Mouse (Mus musculus) forebrain, embryonic 12.5 days (tissue): Measurements from ENCODE around the gene Hnrnpa0. TPM values are rescaled to one million over a fixed set of nuclear protein-coding genes. Genes with fewer than 3 reads are reported as not detected.

Source experiments
- ATAC-seq: fragments of 200-750 bp; cut with Nextera tagmentation; 2 replicates; pipeline ENCODE4 v1.8.0; 2017; ENCODE audit warnings: moderate TSS enrichment; ENCODE audit not compliant: low FRiP score
- H3K27ac ChIP-seq: fragments of 300-500 bp; sonication (generic); 2 replicates; pipeline ENCODE4 v1.5.1; 2016; ENCODE audit warnings: mild to moderate bottlenecking
- H3K27me3 ChIP-seq: fragments of 300-500 bp; sonication (generic); 2 replicates; pipeline ENCODE4 v1.6.1; 2016; ENCODE audit warnings: mild to moderate bottlenecking
- H3K36me3 ChIP-seq: fragments of 300-500 bp; sonication (generic); replicated peaks from 2 replicates; pipeline ENCODE4 v1.6.1; 2016; ENCODE audit warnings: mild to moderate bottlenecking
- H3K4me1 ChIP-seq: fragments of 300-500 bp; sonication (generic); 2 replicates; pipeline ENCODE4 v1.6.1; 2016
- H3K4me2 ChIP-seq: fragments of 300-500 bp; sonication (generic); 2 replicates; pipeline ENCODE4 v1.6.1; 2016; ENCODE audit warnings: mild to moderate bottlenecking, moderate library complexity
- H3K4me3 ChIP-seq: fragments of 300-500 bp; sonication (generic); replicated peaks from 2 replicates; pipeline ENCODE4 v1.5.1; 2016; ENCODE audit warnings: mild to moderate bottlenecking
- H3K9ac ChIP-seq: fragments of 300-500 bp; sonication (generic); 2 replicates; pipeline ENCODE4 v1.6.1; 2016; ENCODE audit warnings: mild to moderate bottlenecking
- H3K9me3 ChIP-seq: fragments of 300-500 bp; sonication (generic); 2 replicates; pipeline ENCODE4 v1.6.1; 2016
- WGBS: fragments of 180-500 bp; shearing (Covaris S2); methylation state at CpG from one replicate; pipeline ENCODE4 v1.1.7; 2016; 5-methylcytosine and 5-hydroxymethylcytosine counted together
- polyA plus RNA-seq: library from polyadenylated mRNA; unstranded; fragments of >200 nt; fragmentation: Nextera tagmentation; extraction: Ambion mirVana; gene quantifications from 2 replicates; pipeline ENCODE4 v1.2.1, GENCODE M21; 2016

Hnrnpa0 gene
- 69.5 and 75.3 TPM in 2 replicates for polyA plus RNA-seq

- Histone ChIP-seq H3K9me3 (no peaks in the 10 kb centered on the region), H3K4me3 (peak within 1 kb of the TSS; percentile 99), H3K4me2 (peak within 1 kb of the TSS; percentile 75), H3K27ac (peak within 1 kb of the TSS; percentile 100), H3K27me3 (no peaks in the 10 kb centered on the region), H3K9ac (peak within 1 kb of the TSS; percentile 100), H3K36me3 (peaks cover 8% of the 10 kb centered on the region), H3K4me1 (peaks cover 33% of the 10 kb centered on the region)
- WGBS = 0% methylated on average over 46 of the region's 62 CpGs
- ATAC-seq = peak; percentile 97
Measured at GRCm38 (mm10) chr13:58128396-58128767, at the start of gene Hnrnpa0. TSS of gene Hnrnpa0 (minus strand) at chr13:58128556.

DNA sequence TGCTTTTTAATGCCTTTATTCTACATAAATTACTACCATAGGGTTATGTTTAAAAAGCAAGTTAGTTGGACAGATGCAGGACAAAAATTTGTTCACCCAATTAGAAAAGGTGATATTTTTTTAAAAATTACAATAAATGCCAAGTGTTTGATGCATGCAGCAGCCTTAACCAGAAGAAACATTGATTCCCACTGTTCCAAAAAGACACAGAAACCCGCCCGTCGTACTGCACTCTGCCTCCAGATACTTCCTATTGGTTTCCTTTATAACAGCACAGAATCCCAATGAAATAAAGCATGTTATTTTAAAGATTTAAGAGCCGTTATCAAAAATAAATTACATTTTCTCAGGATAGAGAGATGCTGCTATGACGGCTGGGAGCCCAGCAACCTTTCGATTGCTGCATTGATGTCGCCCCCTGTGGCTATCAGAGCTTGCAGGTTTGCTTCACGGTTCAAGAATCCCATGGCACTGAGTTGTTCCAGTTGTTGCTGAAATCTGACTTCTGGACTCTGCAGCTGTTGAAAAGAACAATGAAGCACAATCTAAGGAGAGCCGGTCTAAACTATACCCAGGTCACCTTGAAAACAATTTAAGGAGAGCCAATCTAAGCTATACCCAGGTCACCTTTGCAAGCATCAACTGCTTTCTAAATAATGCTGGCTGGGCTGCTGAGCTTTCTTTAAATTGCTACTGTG is 49.3 kb upstream of the Hnrnpa0 start:
- Histone ChIP-seq H3K4me2 (no peak overlapping the region), H3K36me3 (peaks cover 70% of the 10 kb centered on the region), H3K9me3 (no peaks in the 10 kb centered on the region), H3K9ac (no peak overlapping the region), H3K27ac (no peak overlapping the region), H3K4me3 (no peak overlapping the region), H3K4me1 (no peaks in the 10 kb centered on the region), H3K27me3 (no peaks in the 10 kb centered on the region)
- ATAC-seq = no peak
- WGBS = 94% methylated on average over 9 of the region's 9 CpGs

DNA sequence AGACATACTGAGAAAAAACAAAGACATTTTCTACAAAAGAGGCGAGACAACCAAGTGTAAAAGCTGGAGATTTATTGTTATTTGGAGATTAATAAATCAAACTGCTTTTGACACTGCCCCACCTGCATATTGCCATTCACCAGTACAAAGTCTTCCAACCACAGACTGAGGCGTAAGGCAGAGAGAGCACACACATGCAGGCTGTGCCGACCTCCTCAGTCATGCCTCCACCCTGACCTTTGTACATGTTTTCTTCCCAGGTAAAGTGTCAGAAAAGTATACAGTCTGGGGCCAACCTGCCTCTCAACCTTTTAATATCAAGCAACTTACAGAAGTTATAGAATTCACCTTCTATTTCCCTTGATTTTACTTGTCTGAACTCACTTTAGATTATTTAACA is 47.7 kb upstream of the Hnrnpa0 start:
- Histone ChIP-seq H3K9me3 (no peaks in the 10 kb centered on the region), H3K27ac (no peak overlapping the region), H3K4me2 (no peak overlapping the region), H3K36me3 (peaks cover 65% of the 10 kb centered on the region), H3K27me3 (no peaks in the 10 kb centered on the region), H3K4me3 (no peak overlapping the region), H3K4me1 (no peaks in the 10 kb centered on the region), H3K9ac (no peak overlapping the region)
- WGBS = 96% methylated on average over 3 of the region's 3 CpGs
- ATAC-seq = no peak

GRCm38 (mm10) chr13:58168119-58168518 is 39.8 kb upstream of the Hnrnpa0 start:
- H3K36me3 ChIP-seq = peaks cover 22% of the 10 kb centered on the region
- no peak overlapping the region for H3K9ac ChIP-seq
- no peak overlapping the region for H3K4me2 ChIP-seq
- no peak overlapping the region for H3K27ac ChIP-seq
- H3K27me3 ChIP-seq = no peaks in the 10 kb centered on the region
- ATAC-seq = no peak
- no peak overlapping the region for H3K4me3 ChIP-seq
- no peaks in the 10 kb centered on the region for H3K9me3 ChIP-seq
- H3K4me1 ChIP-seq = peaks cover 6% of the 10 kb centered on the region; the same call in 1 of the 2 replicates

DNA sequence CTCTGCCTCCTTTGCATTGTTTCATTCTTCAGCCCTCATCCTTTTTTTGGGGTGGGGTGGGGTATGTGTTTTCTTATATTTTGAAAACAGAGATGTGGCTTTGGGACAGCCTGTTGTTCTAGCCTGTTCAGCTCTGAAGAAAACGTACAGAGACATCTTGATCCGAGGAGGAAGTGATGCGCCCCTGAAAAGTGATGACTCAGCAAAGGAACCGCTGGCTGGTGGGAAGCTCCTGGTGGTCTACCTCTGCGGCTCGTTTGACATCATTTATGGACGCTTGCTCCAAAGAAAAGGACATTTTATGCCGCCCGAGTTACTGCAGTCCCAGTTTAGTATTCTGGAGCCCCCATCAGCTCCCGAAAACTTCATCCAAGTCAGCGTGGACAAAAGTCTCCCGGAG is 35.0 kb upstream of the Hnrnpa0 start:
- no peak overlapping the region for H3K9ac ChIP-seq
- no peaks in the 10 kb centered on the region for H3K27me3 ChIP-seq
- ATAC-seq = no peak
- H3K4me3 ChIP-seq = no peak overlapping the region
- no peak overlapping the region for H3K4me2 ChIP-seq
- H3K36me3 ChIP-seq = peaks cover 43% of the 10 kb centered on the region
- 0 out of 2 replicates have a peak, but pooled peaks cover 2% of the 10 kb centered on the region for H3K9me3 ChIP-seq
- no peak overlapping the region for H3K27ac ChIP-seq
- H3K4me1 ChIP-seq = peaks cover 7% of the 10 kb centered on the region
- 95% methylated on average over 12 of the region's 12 CpGs for WGBS

DNA sequence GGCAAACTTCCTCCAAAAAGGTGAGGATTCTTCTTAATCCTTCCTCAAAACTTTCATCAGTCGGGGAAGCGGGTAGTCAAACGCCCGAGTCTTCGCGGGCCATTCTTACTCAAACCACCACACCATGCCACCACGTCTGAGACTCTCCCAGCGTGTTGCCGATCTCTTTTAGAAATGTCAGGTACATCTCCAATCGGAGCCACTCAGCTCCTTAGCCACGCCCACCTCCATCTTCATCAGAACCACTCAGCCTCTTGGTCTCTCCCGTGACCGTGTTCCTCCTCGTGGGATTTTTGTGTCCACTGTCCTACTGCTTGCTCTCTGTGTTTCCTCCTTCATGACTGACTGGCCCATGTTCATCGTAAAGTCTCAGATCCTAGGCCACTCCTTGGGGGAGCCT is 32.4 kb upstream of the Hnrnpa0 start:
- no peak overlapping the region for H3K27ac ChIP-seq
- WGBS = 94% methylated on average over 15 of the region's 15 CpGs
- no peak overlapping the region for H3K4me3 ChIP-seq
- H3K27me3 ChIP-seq = no peaks in the 10 kb centered on the region
- no peak overlapping the region for H3K9ac ChIP-seq
- no peak for ATAC-seq
- no peak overlapping the region for H3K4me2 ChIP-seq
- H3K9me3 ChIP-seq = 0 out of 2 replicates have a peak, but pooled peaks cover 2% of the 10 kb centered on the region
- peaks cover 43% of the 10 kb centered on the region for H3K36me3 ChIP-seq
- H3K4me1 ChIP-seq = peaks cover 16% of the 10 kb centered on the region

- Histone ChIP-seq H3K4me3 (peak overlapping the region; percentile 86), H3K27ac (peak overlapping the region; percentile 54), H3K9me3 (0 out of 2 replicates have a peak, but pooled peaks cover 2% of the 10 kb centered on the region), H3K36me3 (peaks cover 32% of the 10 kb centered on the region), H3K9ac (peak overlapping the region; percentile 82), H3K27me3 (no peaks in the 10 kb centered on the region), H3K4me1 (peaks cover 16% of the 10 kb centered on the region), H3K4me2 (peak overlapping the region; percentile 94)
- ATAC-seq = peak; percentile 72
- WGBS = 12% methylated on average over 16 of the region's 16 CpGs
Measured at GRCm38 (mm10) chr13:58158099-58158912, 29.9 kb upstream of the Hnrnpa0 start.

- Histone ChIP-seq H3K9me3 (0 out of 2 replicates have a peak, but pooled peaks cover 2% of the 10 kb centered on the region), H3K9ac (peak within 1 kb of the TSS; percentile 82), H3K27ac (peak within 1 kb of the TSS; percentile 54), H3K4me1 (peaks cover 16% of the 10 kb centered on the region), H3K27me3 (no peaks in the 10 kb centered on the region), H3K4me2 (peak within 1 kb of the TSS; percentile 94), H3K36me3 (peaks cover 27% of the 10 kb centered on the region), H3K4me3 (peak within 1 kb of the TSS; percentile 86)
- ATAC-seq = peak; percentile 91
- under 1% methylated on average over 30 of the region's 30 CpGs for WGBS
Measured at GRCm38 (mm10) chr13:58157447-58158098, 29.2 kb upstream of the Hnrnpa0 start, which contains the start of gene Idnk. TSS of gene Idnk (plus strand) at chr13:58157649.

GRCm38 (mm10) chr13:58157036-58157435 is 28.7 kb upstream of the Hnrnpa0 start:
- ATAC-seq = no peak

DNA sequence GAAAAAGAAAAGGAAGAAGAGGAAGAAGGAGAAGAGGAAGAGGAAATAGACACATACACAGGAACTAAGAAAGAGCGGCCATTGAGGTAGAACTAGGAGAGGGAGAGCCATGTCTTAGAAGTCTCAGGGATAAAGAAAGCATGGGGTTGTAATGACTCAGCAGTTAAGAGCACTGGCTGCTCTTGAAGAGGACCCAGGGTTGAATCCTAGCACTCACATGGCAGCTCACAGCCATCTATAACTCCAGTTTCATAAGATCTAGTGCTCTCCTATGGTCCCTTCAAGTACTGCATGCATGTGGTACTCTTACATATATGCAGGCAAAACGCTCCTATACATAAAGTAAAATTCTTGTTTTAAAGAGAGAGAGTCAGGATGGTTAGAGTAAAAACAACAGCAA is 27.7 kb upstream of the Hnrnpa0 start:
- H3K4me1 ChIP-seq = peaks cover 16% of the 10 kb centered on the region
- no peak for ATAC-seq
- 81% methylated on average over 2 of the region's 2 CpGs for WGBS
- H3K4me2 ChIP-seq = no peak overlapping the region
- H3K27ac ChIP-seq = no peak overlapping the region
- no peak overlapping the region for H3K4me3 ChIP-seq
- H3K27me3 ChIP-seq = no peaks in the 10 kb centered on the region
- H3K9me3 ChIP-seq = no peaks in the 10 kb centered on the region
- H3K9ac ChIP-seq = no peak overlapping the region
- peaks cover 13% of the 10 kb centered on the region for H3K36me3 ChIP-seq

More at GRCm38 (mm10) chr13:58157036-58157435, 28.7 kb upstream of the Hnrnpa0 start:
- H3K9me3 ChIP-seq = 0 out of 2 replicates have a peak, but pooled peaks cover 2% of the 10 kb centered on the region
- no peaks in the 10 kb centered on the region for H3K27me3 ChIP-seq
- H3K27ac ChIP-seq = no peak overlapping the region
- H3K4me3 ChIP-seq = peak overlapping the region; percentile 86
- 27% methylated on average over 8 of the region's 8 CpGs for WGBS
- H3K4me1 ChIP-seq = peaks cover 16% of the 10 kb centered on the region
- H3K4me2 ChIP-seq = peak overlapping the region; percentile 94
- H3K36me3 ChIP-seq = peaks cover 23% of the 10 kb centered on the region
- peak overlapping the region; percentile 82 for H3K9ac ChIP-seq

DNA sequence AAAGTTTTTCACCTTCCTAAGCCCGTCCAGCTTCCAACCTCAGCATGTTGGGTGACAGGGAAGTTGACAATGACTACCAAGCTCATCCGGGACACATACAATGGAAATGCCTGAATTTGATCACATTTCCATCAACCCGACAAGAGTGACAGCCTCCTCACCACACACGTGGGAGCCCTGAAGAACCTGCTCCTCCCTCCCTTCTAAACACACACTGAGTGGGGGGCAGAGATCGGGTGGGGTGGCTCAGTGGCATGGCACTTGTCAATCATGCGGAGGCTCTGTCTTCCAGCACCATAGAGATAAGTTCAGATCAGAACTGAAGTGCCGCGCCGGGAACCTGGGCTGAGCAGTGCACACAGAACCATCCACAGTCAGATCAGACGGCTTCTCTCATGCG is 22.1 kb upstream of the Hnrnpa0 start:
- no peaks in the 10 kb centered on the region for H3K9me3 ChIP-seq
- WGBS = 82% methylated on average over 11 of the region's 11 CpGs
- H3K27ac ChIP-seq = no peak overlapping the region
- ATAC-seq = no peak
- H3K9ac ChIP-seq = no peak overlapping the region
- H3K4me3 ChIP-seq = no peak overlapping the region
- H3K27me3 ChIP-seq = no peaks in the 10 kb centered on the region
- H3K4me2 ChIP-seq = no peak overlapping the region
- H3K36me3 ChIP-seq = no peaks in the 10 kb centered on the region
- H3K4me1 ChIP-seq = peaks cover 12% of the 10 kb centered on the region

- no peak for ATAC-seq
- Histone ChIP-seq H3K4me3 (no peak overlapping the region), H3K4me2 (no peak overlapping the region), H3K36me3 (no peaks in the 10 kb centered on the region), H3K27me3 (no peaks in the 10 kb centered on the region), H3K9ac (no peak overlapping the region), H3K9me3 (no peaks in the 10 kb centered on the region), H3K27ac (no peak overlapping the region), H3K4me1 (peaks cover 12% of the 10 kb centered on the region)
- WGBS = 88% methylated on average over 3 of the region's 3 CpGs
Measured at GRCm38 (mm10) chr13:58149629-58150028, 21.3 kb upstream of the Hnrnpa0 start.
